15 mouse cellular contexts compared by ENCODE assay signal in genomic region chr7:144208628-144209027, GRCm38 (mm10).
"Had no signal": no experiment of that assay in that cellular context is flagged by ENCODE, and none has a peak within 500 bp of the region (broad histone marks: within the 10 kb centered on the region; RNA-seq: fewer than 3 reads in every experiment).

No protein-coding gene starts in this region.

- DNase-seq: gastrocnemius, adult 2 months; liver, embryonic 13.5 days had no signal

- H3K9ac ChIP-seq: heart, embryonic 12.5 days; hindbrain, embryonic 15.5 days; intestine, embryonic 15.5 days; limb, embryonic 12.5 days; liver, embryonic 13.5 days had no signal

- H3K9me3 ChIP-seq: heart, embryonic 10.5 days; heart, embryonic 12.5 days; hindbrain, embryonic 10.5 days; hindbrain, embryonic 13.5 days; hindbrain, embryonic 15.5 days; intestine, embryonic 15.5 days; limb, embryonic 10.5 days; limb, embryonic 12.5 days; liver, embryonic 13.5 days had no signal

- H3K4me1 ChIP-seq: intestine, embryonic 15.5 days; limb, embryonic 10.5 days; limb, embryonic 12.5 days; liver, embryonic 13.5 days had no signal

- H3K27me3 ChIP-seq: hindbrain, embryonic 13.5 days; hindbrain, embryonic 15.5 days; intestine, embryonic 15.5 days; liver, embryonic 13.5 days had no signal

- H3K4me2 ChIP-seq: heart, embryonic 12.5 days; hindbrain, embryonic 13.5 days; hindbrain, embryonic 15.5 days; intestine, embryonic 15.5 days; limb, embryonic 12.5 days; liver, embryonic 11.5 days; liver, embryonic 13.5 days had no signal

- ATAC-seq: inflammation-experienced regulatory T-cells, adult 6 months; intestine, embryonic 15.5 days; intestine, postnatal 0 days had no signal

- H3K27ac ChIP-seq: gastrocnemius, adult 2 months; heart, embryonic 10.5 days; hindbrain, embryonic 10.5 days; hindbrain, embryonic 13.5 days; intestine, embryonic 15.5 days; layer of hippocampus, adult 2 months; limb, embryonic 10.5 days; limb, embryonic 12.5 days; liver, embryonic 13.5 days had no signal

- H3K36me3 ChIP-seq: heart, embryonic 10.5 days; heart, embryonic 12.5 days; hindbrain, embryonic 10.5 days; hindbrain, embryonic 13.5 days; hindbrain, embryonic 15.5 days; intestine, embryonic 15.5 days; limb, embryonic 10.5 days; limb, embryonic 12.5 days; liver, embryonic 13.5 days had no signal

- H3K4me3 ChIP-seq: gastrocnemius, adult 2 months; heart, embryonic 10.5 days; heart, embryonic 12.5 days; hindbrain, embryonic 10.5 days; hindbrain, embryonic 13.5 days; hindbrain, embryonic 15.5 days; intestine, embryonic 15.5 days; layer of hippocampus, adult 2 months; left cerebral cortex, adult 2 months; limb, embryonic 10.5 days; limb, embryonic 12.5 days; liver, embryonic 13.5 days had no signal
